Mouse (Mus musculus): ENCODE data around the gene Tomm5. TPM values are rescaled to one million over a fixed set of nuclear protein-coding genes. Genes with fewer than 3 reads are reported as not detected.
"Not testable (repeated sequence)": the region's sequence is repeated elsewhere in the genome, so short reads cannot be mapped to it uniquely, and the experiment has no call there.

Gene Tomm5
- polyA plus RNA-seq, 1 experiment from 2014 or later, result 104 TPM

- H3K9me3 ChIP-seq (replicated peaks; ENCODE audit: control insufficient read depth, low read length); H3K9ac ChIP-seq (ENCODE audit: low read depth, low read length); H3K36me3 ChIP-seq (ENCODE audit: control insufficient read depth, insufficient read depth); H3K4me3 ChIP-seq (ENCODE audit: low read depth, low read length); H3K27me3 ChIP-seq (ENCODE audit: control insufficient read depth, insufficient read depth, low read depth, low read length); H3K4me2 ChIP-seq (ENCODE audit: low read depth, low read length); ATAC-seq (ENCODE audit: low read depth); H3K27ac ChIP-seq (ENCODE audit: low read length): not testable (repeated sequence)
- WGBS (ENCODE audit: insufficient replicate concordance), result 66% methylated on average over 4 of the region's 4 CpGs
- peaks cover 17% of the 10 kb centered on the region for H3K4me1 ChIP-seq (ENCODE audit: control insufficient read depth, low read depth, low read length)
These were observed 26.9 kb downstream of the Tomm5 start for GRCm38 (mm10) chr4:45081041-45081440.

- peak; percentile 79 for ATAC-seq (ENCODE audit: low read depth)
- Histone ChIP-seq H3K4me2 (ENCODE audit: low read depth, low read length) (no peak overlapping the region), H3K27me3 (ENCODE audit: control insufficient read depth, insufficient read depth, low read depth, low read length) (no peaks in the 10 kb centered on the region), H3K9me3 (replicated peaks; ENCODE audit: control insufficient read depth, low read length) (0 out of 2 replicates have a peak, but pooled peaks cover 2% of the 10 kb centered on the region), H3K27ac (ENCODE audit: low read length) (peak overlapping the region; percentile 13), H3K4me1 (ENCODE audit: control insufficient read depth, low read depth, low read length) (peaks cover 35% of the 10 kb centered on the region), H3K36me3 (ENCODE audit: control insufficient read depth, insufficient read depth) (no peaks in the 10 kb centered on the region), H3K4me3 (ENCODE audit: low read depth, low read length) (no peak overlapping the region), H3K9ac (ENCODE audit: low read depth, low read length) (no peak overlapping the region)
- WGBS (ENCODE audit: insufficient replicate concordance), result 26% methylated on average over 6 of the region's 6 CpGs
These were observed 34.4 kb downstream of the Tomm5 start for GRCm38 (mm10) chr4:45073544-45073943.

- Histone ChIP-seq H3K9ac (ENCODE audit: low read depth, low read length) (no peak overlapping the region), H3K4me1 (ENCODE audit: control insufficient read depth, low read depth, low read length) (peaks cover 35% of the 10 kb centered on the region), H3K36me3 (ENCODE audit: control insufficient read depth, insufficient read depth) (no peaks in the 10 kb centered on the region), H3K4me2 (ENCODE audit: low read depth, low read length) (no peak overlapping the region), H3K27ac (ENCODE audit: low read length) (no peak overlapping the region), H3K27me3 (ENCODE audit: control insufficient read depth, insufficient read depth, low read depth, low read length) (no peaks in the 10 kb centered on the region), H3K9me3 (replicated peaks; ENCODE audit: control insufficient read depth, low read length) (no peaks in the 10 kb centered on the region), H3K4me3 (ENCODE audit: low read depth, low read length) (no peak overlapping the region)
- no peak for ATAC-seq (ENCODE audit: low read depth)
- 74% methylated on average over 15 of the region's 15 CpGs for WGBS (ENCODE audit: insufficient replicate concordance)
These were observed 35.5 kb downstream of the Tomm5 start for GRCm38 (mm10) chr4:45072261-45072973.

GRCm38 (mm10) chr4:45067742-45068141, 40.2 kb downstream of the Tomm5 start:
- Histone ChIP-seq H3K4me3 (ENCODE audit: low read depth, low read length) (no peak overlapping the region), H3K9me3 (replicated peaks; ENCODE audit: control insufficient read depth, low read length) (no peaks in the 10 kb centered on the region), H3K27ac (ENCODE audit: low read length) (no peak overlapping the region), H3K4me1 (ENCODE audit: control insufficient read depth, low read depth, low read length) (peaks cover 13% of the 10 kb centered on the region; the same call in 1 of the 2 replicates), H3K4me2 (ENCODE audit: low read depth, low read length) (no peak overlapping the region), H3K9ac (ENCODE audit: low read depth, low read length) (no peak overlapping the region), H3K27me3 (ENCODE audit: control insufficient read depth, insufficient read depth, low read depth, low read length) (no peaks in the 10 kb centered on the region), H3K36me3 (ENCODE audit: control insufficient read depth, insufficient read depth) (no peaks in the 10 kb centered on the region)
- ATAC-seq (ENCODE audit: low read depth), result no peak
- 62% methylated on average over 4 of the region's 4 CpGs for WGBS (ENCODE audit: insufficient replicate concordance)

GRCm38 (mm10) chr4:45066036-45066730, 41.7 kb downstream of the Tomm5 start:
- H3K9me3 ChIP-seq (replicated peaks; ENCODE audit: control insufficient read depth, low read length), result no peaks in the 10 kb centered on the region
- no peak overlapping the region for H3K4me3 ChIP-seq (ENCODE audit: low read depth, low read length)
- 27% methylated on average over 2 of the region's 2 CpGs for WGBS (ENCODE audit: insufficient replicate concordance)
- H3K27me3 ChIP-seq (ENCODE audit: control insufficient read depth, insufficient read depth, low read depth, low read length), result no peaks in the 10 kb centered on the region
- peaks cover 2% of the 10 kb centered on the region; the same call in 1 of the 2 replicates for H3K36me3 ChIP-seq (ENCODE audit: control insufficient read depth, insufficient read depth)
- no peak overlapping the region for H3K9ac ChIP-seq (ENCODE audit: low read depth, low read length)
- ATAC-seq (ENCODE audit: low read depth), result no peak
- H3K4me2 ChIP-seq (ENCODE audit: low read depth, low read length), result no peak overlapping the region
- H3K27ac ChIP-seq (ENCODE audit: low read length), result no peak overlapping the region
- H3K4me1 ChIP-seq (ENCODE audit: control insufficient read depth, low read depth, low read length), result peaks cover 6% of the 10 kb centered on the region; the same call in 1 of the 2 replicates

GRCm38 (mm10) chr4:45064577-45064976, 43.3 kb downstream of the Tomm5 start:
- 63% methylated on average over 2 of the region's 2 CpGs for WGBS (ENCODE audit: insufficient replicate concordance)
- H3K4me1 ChIP-seq (ENCODE audit: control insufficient read depth, low read depth, low read length), result peaks cover 2% of the 10 kb centered on the region; the same call in 1 of the 2 replicates
- H3K27me3 ChIP-seq (ENCODE audit: control insufficient read depth, insufficient read depth, low read depth, low read length), result no peaks in the 10 kb centered on the region
- no peak for ATAC-seq (ENCODE audit: low read depth)
- H3K9ac ChIP-seq (ENCODE audit: low read depth, low read length), result no peak overlapping the region
- H3K27ac ChIP-seq (ENCODE audit: low read length), result no peak overlapping the region
- no peaks in the 10 kb centered on the region for H3K9me3 ChIP-seq (replicated peaks; ENCODE audit: control insufficient read depth, low read length)
- H3K4me3 ChIP-seq (ENCODE audit: low read depth, low read length), result no peak overlapping the region
- H3K4me2 ChIP-seq (ENCODE audit: low read depth, low read length), result no peak overlapping the region
- peaks cover 2% of the 10 kb centered on the region; the same call in 1 of the 2 replicates for H3K36me3 ChIP-seq (ENCODE audit: control insufficient read depth, insufficient read depth)

- H3K27ac ChIP-seq (ENCODE audit: low read length); H3K4me3 ChIP-seq (ENCODE audit: low read depth, low read length); H3K9ac ChIP-seq (ENCODE audit: low read depth, low read length); H3K9me3 ChIP-seq (replicated peaks; ENCODE audit: control insufficient read depth, low read length); H3K36me3 ChIP-seq (ENCODE audit: control insufficient read depth, insufficient read depth); H3K27me3 ChIP-seq (ENCODE audit: control insufficient read depth, insufficient read depth, low read depth, low read length); H3K4me1 ChIP-seq (ENCODE audit: control insufficient read depth, low read depth, low read length); H3K4me2 ChIP-seq (ENCODE audit: low read depth, low read length); ATAC-seq (ENCODE audit: low read depth): not testable (repeated sequence)
- WGBS (ENCODE audit: insufficient replicate concordance), result 63% methylated on average over 1 of the region's 1 CpGs
These were observed 44.1 kb downstream of the Tomm5 start for GRCm38 (mm10) chr4:45063836-45064235.

GRCm38 (mm10) chr4:45055451-45055850, 52.5 kb downstream of the Tomm5 start:
- WGBS (ENCODE audit: insufficient replicate concordance), result 63% methylated on average over 8 of the region's 8 CpGs
- no peak for ATAC-seq (ENCODE audit: low read depth)

More at GRCm38 (mm10) chr4:45055451-45055850, 52.5 kb downstream of the Tomm5 start:
- no peaks in the 10 kb centered on the region for H3K27me3 ChIP-seq (ENCODE audit: control insufficient read depth, insufficient read depth, low read depth, low read length)
- no peaks in the 10 kb centered on the region for H3K9me3 ChIP-seq (replicated peaks; ENCODE audit: control insufficient read depth, low read length)
- no peak overlapping the region for H3K27ac ChIP-seq (ENCODE audit: low read length)
- no peak overlapping the region for H3K4me3 ChIP-seq (ENCODE audit: low read depth, low read length)
- no peak overlapping the region for H3K9ac ChIP-seq (ENCODE audit: low read depth, low read length)
- no peaks in the 10 kb centered on the region for H3K4me1 ChIP-seq (ENCODE audit: control insufficient read depth, low read depth, low read length)
- H3K36me3 ChIP-seq (ENCODE audit: control insufficient read depth, insufficient read depth), result no peaks in the 10 kb centered on the region
- H3K4me2 ChIP-seq (ENCODE audit: low read depth, low read length), result no peak overlapping the region

Measured in liver, embryonic 16.5 days (tissue).